ENCODE assay signal across 22 mouse cellular contexts in the genomic region with DNA sequence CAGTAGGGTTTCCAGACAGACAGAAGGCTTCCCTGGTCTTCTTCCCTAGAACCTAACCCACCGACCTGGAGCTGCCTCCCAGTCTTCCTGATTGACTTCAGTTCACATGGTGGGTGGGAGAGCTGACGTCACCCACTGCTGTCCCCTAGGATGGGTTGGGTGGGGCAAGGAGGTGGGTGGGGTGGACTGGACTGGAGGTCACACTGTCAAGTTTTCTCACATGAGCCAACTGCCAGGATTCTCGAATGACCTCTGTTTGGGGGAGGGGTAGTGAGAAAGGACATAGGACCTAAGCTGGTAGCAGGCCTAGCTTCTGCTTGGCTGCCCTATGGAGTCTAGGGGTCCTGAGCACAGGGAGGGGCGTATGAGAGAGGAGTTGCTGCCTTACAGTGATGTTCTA.
"Had no signal": no experiment of that assay in that cellular context is flagged by ENCODE, and none has a peak within 500 bp of the region (broad histone marks: within the 10 kb centered on the region; RNA-seq: fewer than 3 reads in every experiment).

No protein-coding gene starts in this region.

- H3K4me2 ChIP-seq: limb, embryonic 13.5 days; liver, embryonic 12.5 days; liver, embryonic 15.5 days; lung, embryonic 15.5 days; midbrain, embryonic 13.5 days had no signal

- H3K9ac ChIP-seq: limb, embryonic 13.5 days; liver, embryonic 12.5 days; liver, embryonic 15.5 days; lung, embryonic 15.5 days; midbrain, embryonic 13.5 days had no signal

- H3K36me3 ChIP-seq: limb, embryonic 10.5 days; limb, embryonic 13.5 days; liver, embryonic 12.5 days; liver, embryonic 15.5 days; lung, embryonic 15.5 days; midbrain, embryonic 10.5 days; midbrain, embryonic 13.5 days had no signal

- ATAC-seq: liver, embryonic 12.5 days; midbrain, embryonic 13.5 days; midbrain, embryonic 16.5 days had no signal

- H3K27ac ChIP-seq: limb, embryonic 10.5 days; limb, embryonic 13.5 days; liver, embryonic 12.5 days; liver, embryonic 15.5 days; lung, embryonic 15.5 days; midbrain, embryonic 10.5 days; midbrain, embryonic 13.5 days; stomach, postnatal 0 days had no signal

- H3K27me3 ChIP-seq: limb, embryonic 13.5 days; liver, embryonic 12.5 days; liver, embryonic 15.5 days; lung, embryonic 15.5 days had no signal

- H3K4me3 ChIP-seq: limb, embryonic 10.5 days; limb, embryonic 13.5 days; liver, embryonic 12.5 days; liver, embryonic 15.5 days; lung, embryonic 15.5 days; megakaryocyte, embryonic 14.5 days; midbrain, embryonic 10.5 days; midbrain, embryonic 13.5 days had no signal

- H3K9me3 ChIP-seq: limb, embryonic 10.5 days; limb, embryonic 13.5 days; liver, embryonic 12.5 days; liver, embryonic 15.5 days; lung, embryonic 15.5 days; megakaryocyte, embryonic 14.5 days; midbrain, embryonic 10.5 days; midbrain, embryonic 13.5 days had no signal

- H3K4me1 ChIP-seq: liver, embryonic 15.5 days had no signal

- DNase-seq: kidney, adult 18-20 months; kidney, adult 9 months; kidney, postnatal 10 days; kidney, postnatal 36 days; liver; lung, adult 18-20 months; lung, postnatal 10 days; lung, postnatal 36 days; right cerebral cortex, adult 18-20 months; right cerebral cortex, postnatal 14 days; right cerebral cortex, postnatal 4 days; thymus, postnatal 36 days had no signal
